Mouse (Mus musculus) embryonic fibroblast, embryonic 13.5 days (primary cell): ENCODE measurements around the gene Wdr66. TPM values are rescaled to one million over a fixed set of nuclear protein-coding genes. Genes with fewer than 3 reads are reported as not detected.
A peak's percentile ranks its signal among the peaks of the same experiment; 100 is the strongest.

ENCODE experiments used
- H3K27ac ChIP-seq: 2 replicates; pipeline ENCODE4 v1.5.1; 2012; ENCODE audit warnings: low read length, control low read depth, inconsistent platforms; ENCODE audit not compliant: insufficient read depth
- H3K4me1 ChIP-seq: 2 replicates; pipeline ENCODE4 v1.6.1; 2011; ENCODE audit warnings: low read length; ENCODE audit not compliant: control insufficient read depth, insufficient read depth
- H3K4me3 ChIP-seq: 2 replicates; pipeline ENCODE4 v1.5.1; 2011; ENCODE audit warnings: mild to moderate bottlenecking, control low read depth, low read length; ENCODE audit not compliant: insufficient read depth
- CTCF ChIP-seq: IDR thresholded peaks from 2 replicates; pipeline ENCODE4 v1.5.1; 2011; ENCODE audit warnings: mild to moderate bottlenecking, control low read depth, low read length, moderate library complexity, borderline replicate concordance; ENCODE audit not compliant: insufficient read depth
- POLR2A ChIP-seq: IDR thresholded peaks from 2 replicates; pipeline ENCODE4 v1.6.1; 2011; ENCODE audit warnings: low read depth, mild to moderate bottlenecking, control low read depth, low read length, moderate library complexity
- polyA plus RNA-seq: library from polyadenylated mRNA; stranded (reverse); fragments of >200 nt; gene quantifications from 2 replicates; pipeline ENCODE4 v1.2.4, GENCODE M21; 2011; ENCODE audit warnings: low read depth; ENCODE audit not compliant: missing spikeins, insufficient read length

Gene Wdr66
- polyA plus RNA-seq, 1 experiment, result 0.77 TPM

DNA sequence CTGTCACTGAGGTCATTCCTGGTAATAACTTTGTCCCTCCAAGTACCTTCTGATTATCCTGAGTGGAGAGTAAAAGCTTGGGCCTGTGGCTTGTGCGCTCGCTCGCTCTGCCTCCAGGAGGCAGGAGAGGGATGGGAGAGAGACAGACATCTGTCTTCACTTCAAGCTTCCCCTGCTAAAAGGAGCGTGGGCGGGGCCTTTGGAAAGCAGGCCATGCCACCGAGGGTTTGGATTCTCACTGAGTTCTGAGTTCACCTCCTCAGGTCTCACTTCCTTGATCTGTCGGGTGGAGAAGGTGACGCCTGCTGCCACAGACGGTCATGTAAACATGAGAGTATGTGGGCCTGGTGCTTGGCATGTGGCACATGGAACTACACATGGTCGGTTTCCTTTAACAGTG lies 98.5 kb downstream of the Wdr66 start:
- no peak overlapping the region for H3K4me3 ChIP-seq
- no peak for TF ChIP-seq POLR2A
- TF ChIP-seq CTCF, result no peak
- no peaks in the 10 kb centered on the region for H3K4me1 ChIP-seq
- no peak overlapping the region for H3K27ac ChIP-seq

DNA sequence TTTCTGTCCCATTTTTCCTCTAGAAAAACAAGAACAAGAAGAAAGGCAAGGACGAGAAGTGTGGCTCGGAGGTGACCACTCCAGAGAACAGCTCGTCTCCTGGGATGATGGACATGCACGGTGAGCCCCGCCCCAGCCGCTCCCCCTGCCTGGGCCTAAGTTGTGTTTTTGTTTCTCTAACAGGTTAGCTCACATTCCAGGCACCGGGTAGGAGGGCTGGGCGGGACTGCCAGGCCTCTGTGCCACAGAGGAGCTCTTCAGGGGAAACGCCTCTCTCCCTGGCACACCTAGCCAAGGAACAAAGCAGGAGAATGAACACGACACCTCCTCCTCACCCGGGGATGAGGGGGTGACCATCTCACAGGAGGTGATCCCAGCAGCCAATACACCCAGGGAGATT lies 104.0 kb downstream of the Wdr66 start:
- H3K27ac ChIP-seq, result no peak overlapping the region
- H3K4me3 ChIP-seq, result no peak overlapping the region
- TF ChIP-seq POLR2A, result no peak
- no peak for TF ChIP-seq CTCF
- H3K4me1 ChIP-seq, result no peaks in the 10 kb centered on the region

DNA sequence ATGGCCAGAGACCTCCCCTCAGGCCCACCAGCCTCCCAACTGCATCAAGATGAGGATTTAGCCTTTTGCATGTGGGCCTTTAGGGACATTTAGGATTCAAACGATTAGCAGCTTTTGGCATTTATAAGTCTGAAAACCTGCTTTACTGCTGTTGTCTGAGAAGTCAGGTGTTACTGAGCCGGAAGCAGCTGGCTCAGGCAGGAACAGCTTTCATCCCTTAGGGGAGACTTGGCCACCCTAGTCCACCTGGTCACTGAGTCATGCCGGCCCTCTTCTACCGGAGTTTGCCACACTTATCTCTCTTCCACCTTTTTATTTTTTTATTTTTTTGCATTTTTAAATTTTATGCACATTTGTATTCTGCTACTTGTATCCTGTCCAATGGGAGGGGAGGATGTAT lies 105.4 kb downstream of the Wdr66 start:
- H3K4me3 ChIP-seq, result no peak overlapping the region
- no peak for TF ChIP-seq POLR2A
- TF ChIP-seq CTCF, result no peak
- H3K4me1 ChIP-seq, result no peaks in the 10 kb centered on the region
- H3K27ac ChIP-seq, result no peak overlapping the region

- H3K27ac ChIP-seq, result no peak overlapping the region
- TF ChIP-seq CTCF, result no peak
- no peak for TF ChIP-seq POLR2A
- no peaks in the 10 kb centered on the region for H3K4me1 ChIP-seq
- H3K4me3 ChIP-seq, result no peak overlapping the region
Observed at GRCm38 (mm10) chr5:123359431-123359830, 107.5 kb downstream of the Wdr66 start.

DNA sequence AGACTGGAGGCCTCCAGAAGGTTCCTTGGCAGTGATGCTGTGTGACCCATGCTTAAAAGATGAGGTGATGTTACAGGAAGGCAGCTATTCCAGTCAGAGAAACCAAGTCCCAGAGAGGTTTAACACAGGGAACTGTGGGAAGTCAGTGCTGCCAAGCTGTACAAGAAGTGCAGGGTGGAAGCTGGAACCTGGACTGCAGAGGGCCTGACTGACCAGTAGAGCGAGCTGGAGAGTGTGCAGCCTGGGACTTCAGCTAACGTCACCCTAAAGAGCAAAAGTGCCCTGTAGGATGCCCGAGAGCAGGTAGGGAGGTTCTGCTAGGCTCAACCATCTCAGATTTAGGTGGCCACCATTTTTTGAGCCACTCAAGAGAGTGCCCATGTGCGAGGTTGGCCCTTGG lies 111.0 kb downstream of the Wdr66 start:
- Histone ChIP-seq H3K4me3 (no peak overlapping the region), H3K4me1 (no peaks in the 10 kb centered on the region), H3K27ac (no peak overlapping the region)
- TF ChIP-seq CTCF, result no peak
- no peak for TF ChIP-seq POLR2A

GRCm38 (mm10) chr5:123364302-123364971 lies 112.5 kb downstream of the Wdr66 start:
- H3K4me3 ChIP-seq, result no peak overlapping the region
- TF ChIP-seq POLR2A, result no peak
- TF ChIP-seq CTCF, result no peak
- no peak overlapping the region for H3K27ac ChIP-seq
- H3K4me1 ChIP-seq, result no peaks in the 10 kb centered on the region

GRCm38 (mm10) chr5:123368869-123369488 lies 117.1 kb downstream of the Wdr66 start:
- Histone ChIP-seq H3K27ac (no peak overlapping the region), H3K4me1 (no peaks in the 10 kb centered on the region), H3K4me3 (no peak overlapping the region)
- no peak for TF ChIP-seq POLR2A
- TF ChIP-seq CTCF, result peak; percentile 86

DNA sequence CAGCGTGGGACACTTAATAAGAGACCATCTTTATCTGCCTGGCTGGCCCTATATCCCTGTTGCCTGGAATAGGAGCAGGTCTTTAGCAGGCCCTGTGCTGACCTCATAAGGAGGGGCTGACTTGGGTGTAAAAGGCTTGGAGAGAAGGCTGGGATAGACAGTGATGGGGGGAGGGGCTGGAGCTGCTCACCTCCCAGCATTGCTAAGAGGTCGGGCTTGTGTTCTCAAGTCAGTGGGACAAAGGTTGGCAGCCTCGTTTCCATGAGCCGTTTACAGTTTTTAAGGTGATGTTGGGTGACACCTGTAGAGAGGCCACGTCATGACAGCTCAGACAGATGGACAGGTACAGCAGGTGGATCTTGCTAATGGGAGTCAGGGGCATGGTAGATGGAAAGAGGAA lies 118.1 kb downstream of the Wdr66 start:
- H3K4me3 ChIP-seq, result no peak overlapping the region
- H3K27ac ChIP-seq, result no peak overlapping the region
- TF ChIP-seq CTCF (no peak), POLR2A (no peak)
- no peaks in the 10 kb centered on the region for H3K4me1 ChIP-seq

DNA sequence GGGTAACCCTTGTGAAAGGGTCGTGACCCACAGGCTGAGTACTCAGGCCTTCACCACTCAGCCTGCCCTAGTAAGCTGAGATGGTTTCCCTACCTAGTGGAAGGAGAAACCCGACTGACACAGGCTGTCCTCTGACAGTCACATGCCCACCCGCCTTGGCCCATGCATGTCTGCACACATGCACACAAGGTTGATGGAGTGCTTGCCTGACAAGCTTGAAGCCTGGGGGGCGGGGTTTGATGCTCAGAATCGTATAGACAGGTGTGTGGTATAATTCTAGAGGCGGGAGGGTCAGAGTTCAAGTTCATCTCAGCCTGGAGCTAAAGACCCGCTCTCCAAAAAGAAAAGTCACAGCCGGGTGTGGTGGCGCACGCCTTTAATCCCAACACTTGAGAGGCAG lies 123.4 kb downstream of the Wdr66 start:
- no peak for TF ChIP-seq CTCF
- no peak for TF ChIP-seq POLR2A
- Histone ChIP-seq H3K4me1 (no peaks in the 10 kb centered on the region), H3K27ac (no peak overlapping the region), H3K4me3 (no peak overlapping the region)

DNA sequence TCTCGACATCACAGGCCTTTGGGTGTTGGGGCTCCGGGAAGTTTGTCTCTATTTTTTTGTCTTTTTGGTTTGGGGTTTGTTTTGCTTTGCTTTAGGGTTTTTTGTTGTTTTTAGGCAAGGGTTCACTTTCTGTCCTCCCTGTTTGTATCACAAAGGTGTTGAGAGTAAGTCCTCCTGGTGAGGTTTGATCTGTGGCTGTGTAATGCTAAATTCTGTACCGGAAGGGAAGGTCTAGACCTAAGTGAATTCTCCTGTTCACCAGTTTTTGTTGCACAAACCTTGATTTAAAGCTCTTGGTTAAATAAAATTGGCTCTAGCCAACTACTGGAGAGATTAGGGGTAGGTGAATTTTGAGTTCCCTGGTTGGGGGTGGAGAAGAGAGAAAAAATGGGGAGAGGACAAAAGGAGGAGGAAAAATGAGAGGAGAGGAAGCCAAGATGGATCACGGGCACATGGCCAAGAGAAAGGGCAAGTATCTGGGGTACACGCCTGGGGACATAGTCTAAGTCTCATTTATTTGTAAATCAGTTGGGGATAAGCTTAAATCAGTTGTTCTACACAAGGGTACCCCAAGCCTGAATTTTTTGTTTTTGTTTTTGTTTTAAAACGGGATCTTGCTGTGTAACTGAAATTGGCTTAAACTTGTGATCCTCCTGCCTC lies 124.0 kb downstream of the Wdr66 start:
- no peaks in the 10 kb centered on the region for H3K4me1 ChIP-seq
- TF ChIP-seq POLR2A (no peak), CTCF (no peak)
- no peak overlapping the region for H3K4me3 ChIP-seq
- no peak overlapping the region for H3K27ac ChIP-seq
